Mouse (Mus musculus) stomach, adult 2 months (tissue): ENCODE measurements around the gene Wnt5b. TPM values are rescaled to one million over a fixed set of nuclear protein-coding genes. Genes with fewer than 3 reads are reported as not detected.

ENCODE experiments used
- polyA plus RNA-seq: library from polyadenylated mRNA; depleted of rRNA; stranded (reverse); fragments of >200 nt; gene quantifications from 2 replicates; pipeline ENCODE4 v1.2.3, GENCODE M21; 2012; rRNA removed

Gene Wnt5b
- polyA plus RNA-seq: 2.1 and 3.3 TPM in 2 replicates

DNA sequence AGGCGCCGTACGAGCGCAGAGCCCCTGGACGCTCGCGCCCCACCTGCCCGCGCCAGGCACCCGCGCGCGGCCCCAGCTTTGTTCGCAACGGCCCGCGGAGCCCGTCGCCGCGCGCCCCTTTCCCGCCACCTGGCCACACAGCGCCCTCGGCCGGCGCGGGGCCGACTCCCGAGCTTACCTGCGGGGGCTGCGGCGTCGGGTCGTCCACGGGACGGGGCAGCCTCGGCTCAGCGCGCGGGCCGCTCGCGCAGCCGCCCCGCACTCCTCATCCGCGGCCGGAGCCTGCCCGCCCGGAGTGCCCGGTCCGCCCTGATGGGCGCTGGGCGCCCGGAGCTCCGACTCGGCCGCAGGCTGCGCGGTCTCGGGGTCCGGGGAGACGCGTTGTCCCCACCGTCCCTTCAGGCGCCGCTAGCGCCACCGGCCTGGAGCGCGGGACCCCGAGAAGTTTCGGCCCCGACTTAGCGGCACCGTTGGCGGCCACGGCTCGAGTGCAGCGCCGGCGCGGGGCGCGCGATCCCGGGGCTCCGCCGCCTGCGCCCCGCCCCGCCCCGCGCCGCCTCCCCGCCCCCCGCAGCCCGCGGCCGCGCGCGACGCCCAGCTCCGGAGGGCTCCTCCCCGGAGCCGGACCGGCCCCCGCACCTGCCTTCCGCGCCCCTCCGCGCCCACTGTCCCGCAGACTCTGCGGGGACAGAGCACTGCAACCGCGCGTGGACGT, at the start of gene Wnt5b:
Wnt5b (minus strand) TSS at position 545 of the 715 bp plus-strand sequence.

GRCm38 (mm10) chr6:119479343-119479875, 64.7 kb downstream of the Wnt5b start, which contains the start of gene Fbxl14:
Fbxl14 (plus strand) TSS chr6:119479668.

DNA sequence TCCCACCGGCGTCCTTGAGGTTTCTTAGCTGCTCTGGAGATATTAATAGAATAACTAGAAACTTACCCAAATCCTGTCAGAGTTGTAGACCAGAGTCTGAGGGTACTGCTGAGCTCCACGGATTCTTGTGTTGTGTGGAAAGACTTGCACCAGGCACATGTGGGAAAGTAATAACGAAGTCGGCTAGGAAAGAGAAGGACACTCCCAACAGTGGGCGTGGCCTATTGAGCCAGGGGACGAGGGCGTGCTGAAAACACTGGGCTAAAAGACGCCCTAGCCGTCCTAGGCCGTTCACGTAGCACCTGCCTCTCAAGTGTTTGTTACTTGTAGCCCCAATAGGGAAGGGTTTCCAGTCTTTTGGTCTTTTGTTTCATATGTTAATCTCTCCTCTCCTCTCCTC, 126.8 kb downstream of the Wnt5b start, which contains the start of gene Adipor2:
Adipor2 (minus strand) TSS at position 351 of the 400 bp plus-strand sequence.

Other genes with a start within 250 kb of the Wnt5b start
- gene Lrtm2, start 213.6 kb downstream of the Wnt5b start, polyA plus RNA-seq: 0.11 and 0.24 TPM in 2 replicates
- gene Adipor2, start 126.6 kb downstream of the Wnt5b start, polyA plus RNA-seq: 35.6 and 39.2 TPM in 2 replicates
- gene Fbxl14, start 64.7 kb downstream of the Wnt5b start, polyA plus RNA-seq: 33.9 and 43.7 TPM in 2 replicates